ENCODE assay signal across 28 mouse cellular contexts in the genomic region with DNA sequence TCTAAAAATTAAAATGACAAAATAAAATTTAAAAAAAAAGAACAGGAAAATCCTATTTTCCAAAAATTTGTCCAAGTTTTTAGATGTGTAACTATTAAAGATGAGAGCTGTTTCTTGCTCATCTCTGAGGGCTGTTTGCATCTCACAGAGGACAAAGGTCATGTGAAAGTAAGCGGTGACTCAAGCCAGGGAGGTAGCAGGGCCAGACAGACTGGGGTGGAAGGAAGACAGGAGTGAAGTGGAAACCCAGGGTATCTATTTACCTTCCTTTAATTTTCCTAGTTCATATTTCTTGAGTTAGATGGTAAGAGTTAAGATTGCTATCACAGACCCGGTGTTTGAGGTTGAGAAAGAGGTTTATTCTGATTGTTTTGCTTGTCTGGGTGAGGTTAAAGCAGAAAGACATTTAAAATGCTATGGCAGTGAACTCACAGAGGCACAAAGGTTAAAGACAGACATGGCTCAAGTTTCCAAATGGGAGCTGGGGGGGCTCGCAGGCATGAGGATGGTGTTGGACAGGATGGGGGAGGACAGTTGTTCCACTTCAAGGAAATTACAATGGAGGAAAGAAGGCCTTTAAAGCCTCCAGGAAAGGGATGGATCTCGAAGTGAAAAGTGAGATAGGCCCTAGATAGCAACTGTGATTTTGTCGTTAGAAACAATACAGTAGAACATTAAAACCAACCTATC. TPM values are rescaled to one million over a fixed set of nuclear protein-coding genes. Genes with fewer than 3 reads are reported as not detected.
DNase-seq lines count a peak whose midpoint lies in the region; ATAC-seq and TF ChIP-seq lines count a peak whose summit lies in the region.
"Had no signal": no experiment of that assay in that cellular context is flagged by ENCODE, and none has a peak within 500 bp of the region (broad histone marks: within the 10 kb centered on the region; RNA-seq: fewer than 3 reads in every experiment).

No protein-coding gene starts in this region.

- no peak overlapping the region for H3K4me3 ChIP-seq in kidney, embryonic 14.5 days (ENCODE audit: low read length)
- no peak overlapping the region for H3K4me3 ChIP-seq in liver, adult 2 months (ENCODE audit: insufficient read depth, low read depth, low read length)
- H3K4me3 ChIP-seq in liver, postnatal 0 days (ENCODE audit: low read depth, low read length): no peak overlapping the region
- H3K4me3 ChIP-seq: forebrain, embryonic 10.5 days; forebrain, embryonic 13.5 days; heart, adult 2 months; heart, embryonic 10.5 days; heart, embryonic 13.5 days had no signal

- no peaks in the 10 kb centered on the region for H3K4me1 ChIP-seq in kidney, embryonic 14.5 days (ENCODE audit: control insufficient read depth, insufficient read depth, low read length)
- H3K4me1 ChIP-seq in liver, adult 2 months (ENCODE audit: control insufficient read depth, insufficient read depth, low read length): no peaks in the 10 kb centered on the region
- no peaks in the 10 kb centered on the region for H3K4me1 ChIP-seq in liver, postnatal 0 days (ENCODE audit: insufficient read depth)
- H3K4me1 ChIP-seq: forebrain, embryonic 13.5 days; heart, embryonic 10.5 days; heart, embryonic 13.5 days had no signal

- no peak overlapping the region for H3K9ac ChIP-seq in kidney, embryonic 14.5 days (ENCODE audit: low read depth, low read length)
- H3K9ac ChIP-seq in liver, adult 2 months (ENCODE audit: low read depth, low read length): no peak overlapping the region
- no peak overlapping the region for H3K9ac ChIP-seq in liver, postnatal 0 days (replicated peaks)
- H3K9ac ChIP-seq: forebrain, embryonic 13.5 days; heart, embryonic 13.5 days; hindbrain, embryonic 14.5 days had no signal

- WGBS in kidney, embryonic 14.5 days: 19% methylated on average over 5 of the region's 5 CpGs
- 43% methylated on average over 5 of the region's 5 CpGs for WGBS in liver, adult 2 months
- 54% methylated on average over 5 of the region's 5 CpGs for WGBS in liver, postnatal 0 days (ENCODE audit: insufficient replicate concordance)

- no peak for TF ChIP-seq CTCF in liver, adult 2 months (IDR thresholded peaks at IDR 0.05; ENCODE audit: low read depth, low read length)
- no peak for TF ChIP-seq CTCF in liver, postnatal 0 days (IDR thresholded peaks at IDR 0.05; ENCODE audit: low read depth)

- DNase-seq in adrenal gland, adult 2 months: peak; percentile 29
- no peak for DNase-seq in adrenal gland, adult 18-20 months (ENCODE audit: low spot score in 2 of 2)
- no peak for DNase-seq in kidney, adult 8-10 months
- peak; percentile 7 for DNase-seq in liver, adult 2 months (ENCODE audit: extremely low read depth, low read depth, low spot score)
- DNase-seq in liver, postnatal 0 days: no peak
- DNase-seq in yolk sac, embryonic 10.5 days (ENCODE audit: low spot score): peak; percentile 13
- no peak for DNase-seq in testis, postnatal 14 days (ENCODE audit: low spot score)
- DNase-seq: adrenal gland, postnatal 10 days; B cell, adult 2 months; cerebellum, adult 18-20 months; cerebellum, adult 9-10 months; cerebellum, postnatal 14 days; embryo, embryonic 11 days; gastrocnemius, postnatal 10 days; gastrocnemius, postnatal 36 days; heart, adult 2 months; heart, postnatal 14 days; heart, postnatal 4 days had no signal

- no peak overlapping the region for H3K27ac ChIP-seq in kidney, embryonic 14.5 days (ENCODE audit: low read depth, low read length)
- no peak overlapping the region for H3K27ac ChIP-seq in liver, adult 2 months (replicated peaks; ENCODE audit: insufficient read depth, low read depth, low read length)
- H3K27ac ChIP-seq in liver, postnatal 0 days (ENCODE audit: low read depth): no peak overlapping the region
- H3K27ac ChIP-seq: forebrain, embryonic 10.5 days; forebrain, embryonic 13.5 days; heart, adult 2 months; heart, embryonic 10.5 days; heart, embryonic 13.5 days; hindbrain, embryonic 14.5 days; hindbrain, postnatal 0 days had no signal

- H3K79me2 ChIP-seq in liver, adult 2 months (ENCODE audit: control insufficient read depth, insufficient read depth, low read length): no peaks in the 10 kb centered on the region

- ATAC-seq in kidney, embryonic 14.5 days (ENCODE audit: low FRiP score, low TSS enrichment): peak; percentile 77
- ATAC-seq in liver, postnatal 0 days: no peak
- ATAC-seq: forebrain, embryonic 13.5 days; forebrain, embryonic 16.5 days; hindbrain, postnatal 0 days had no signal

- no peaks in the 10 kb centered on the region for H3K27me3 ChIP-seq in kidney, embryonic 14.5 days (ENCODE audit: control insufficient read depth, insufficient read depth, low read length)
- no peaks in the 10 kb centered on the region for H3K27me3 ChIP-seq in liver, adult 2 months (ENCODE audit: control insufficient read depth, insufficient read depth, low read length)
- no peaks in the 10 kb centered on the region for H3K27me3 ChIP-seq in liver, postnatal 0 days (ENCODE audit: insufficient read depth, low read length)
- H3K27me3 ChIP-seq: forebrain, embryonic 13.5 days; heart, embryonic 13.5 days had no signal

- no peak overlapping the region for H3K4me2 ChIP-seq in kidney, embryonic 14.5 days (replicated peaks; ENCODE audit: low read depth, low read length)
- H3K4me2 ChIP-seq in liver, postnatal 0 days (ENCODE audit: low read depth, low read length): no peak overlapping the region
- H3K4me2 ChIP-seq: forebrain, embryonic 13.5 days; heart, embryonic 13.5 days; hindbrain, embryonic 14.5 days had no signal

- H3K36me3 ChIP-seq in kidney, embryonic 14.5 days (ENCODE audit: control insufficient read depth, insufficient read depth, low read length): no peaks in the 10 kb centered on the region
- H3K36me3 ChIP-seq in liver, adult 2 months (ENCODE audit: control insufficient read depth, insufficient read depth, low read length): no peaks in the 10 kb centered on the region
- H3K36me3 ChIP-seq in liver, postnatal 0 days (replicated peaks; ENCODE audit: insufficient read depth, low read length): no peaks in the 10 kb centered on the region
- H3K36me3 ChIP-seq: forebrain, embryonic 10.5 days; heart, embryonic 10.5 days; heart, embryonic 13.5 days had no signal

- no peaks in the 10 kb centered on the region for H3K9me3 ChIP-seq in kidney, embryonic 14.5 days (ENCODE audit: control insufficient read depth, low read length)
- H3K9me3 ChIP-seq in liver, postnatal 0 days (ENCODE audit: low read length): no peaks in the 10 kb centered on the region
- H3K9me3 ChIP-seq: forebrain, embryonic 10.5 days; forebrain, embryonic 13.5 days; heart, embryonic 10.5 days; heart, embryonic 13.5 days had no signal

- TF ChIP-seq POLR2A in liver, adult 2 months (IDR thresholded peaks at IDR 0.05; ENCODE audit: extremely low read depth, insufficient read depth, low read length): no peak

- no peak for TF ChIP-seq EP300 in liver, postnatal 0 days (IDR thresholded peaks at IDR 0.05; ENCODE audit: low read depth)

RNA-seq across cellular contexts. Expression of gene Cxcl13, which starts 27.2 kb away (rescaled TPM):
- total RNA-seq in adrenal gland, adult 2 months (2021): 1 to 10 TPM; 3.6 to 4.5 TPM
- polyA plus RNA-seq in adrenal gland, adult 2 months (2012; rRNA removed): not detected in 2 replicates
- 1 to 10 TPM; 2.1 to 2.6 TPM for total RNA-seq in adrenal gland, adult 18-20 months (2021)
- 3.8 and 4.7 TPM in 2 replicates for polyA plus RNA-seq in kidney, embryonic 14.5 days (2014; fragmentation: Nextera tagmentation; extraction: Ambion mirVana)
- total RNA-seq in liver, adult 2 months (2014; rRNA removed): 0.55 and 0.60 TPM in 2 replicates
- 0.22 and 0.29 TPM in 2 replicates for polyA plus RNA-seq in liver, adult 2 months (2012; rRNA removed)
- polyA plus RNA-seq in liver, postnatal 0 days (2015; fragmentation: Nextera tagmentation; extraction: Ambion mirVana): 0.09 and 0.18 TPM in 2 replicates
- total RNA-seq: gastrocnemius, postnatal 10 days; granulocyte monocyte progenitor cell, adult 5-6 weeks; hindbrain, postnatal 0 days; MEL had no signal
- polyA plus RNA-seq: forebrain, embryonic 13.5 days; forebrain, embryonic 16.5 days had no signal

Comparison
In these comparisons a context has a peak if more than half of its experiments do, and no peak if none do; other contexts are left out.
1. DNase-seq: peak in adrenal gland, adult 2 months (single experiment), liver, adult 2 months (single experiment) and yolk sac, embryonic 10.5 days (single experiment); none in adrenal gland, adult 18-20 months (0 of 2), kidney, adult 8-10 months (0 of 2), liver, postnatal 0 days (single experiment) and testis, postnatal 14 days (single experiment).